Mouse (Mus musculus) lung, postnatal 36 days (tissue): Measurements from ENCODE around the gene Lman1l.

Experiments
- DNase-seq: peaks from one replicate; pipeline ENCODE4 v3.0.0; 2022; ENCODE audit warnings: mixed read lengths

Gene Lman1l

GRCm38 (mm10) chr9:57575577-57575976 lies 45.0 kb downstream of the Lman1l start:
- DNase-seq = no peak

DNA sequence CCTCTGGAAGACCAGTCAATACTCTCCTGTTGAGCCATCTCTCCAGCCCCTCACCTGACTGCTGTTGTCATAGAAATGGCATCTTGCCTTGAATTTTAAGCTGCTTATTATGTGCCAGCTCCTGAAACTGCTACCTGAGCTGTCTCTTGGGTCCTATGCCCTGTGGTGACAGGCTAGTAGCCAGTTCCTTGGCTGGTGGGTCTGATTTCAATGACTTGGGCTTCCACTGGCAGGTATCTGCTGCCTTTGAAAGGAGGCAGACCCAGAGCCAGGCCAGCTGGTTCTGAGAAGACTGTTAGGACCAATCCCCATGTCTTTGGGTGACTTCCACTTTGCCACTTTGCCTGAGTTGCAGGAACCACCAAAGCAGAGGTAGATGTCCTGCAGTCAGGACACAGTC lies 46.2 kb downstream of the Lman1l start:
- no peak for DNase-seq

- DNase-seq = no peak
Measured at GRCm38 (mm10) chr9:57568500-57568899, 52.1 kb downstream of the Lman1l start.

GRCm38 (mm10) chr9:57566846-57567245 lies 53.7 kb downstream of the Lman1l start:
- no peak for DNase-seq

DNA sequence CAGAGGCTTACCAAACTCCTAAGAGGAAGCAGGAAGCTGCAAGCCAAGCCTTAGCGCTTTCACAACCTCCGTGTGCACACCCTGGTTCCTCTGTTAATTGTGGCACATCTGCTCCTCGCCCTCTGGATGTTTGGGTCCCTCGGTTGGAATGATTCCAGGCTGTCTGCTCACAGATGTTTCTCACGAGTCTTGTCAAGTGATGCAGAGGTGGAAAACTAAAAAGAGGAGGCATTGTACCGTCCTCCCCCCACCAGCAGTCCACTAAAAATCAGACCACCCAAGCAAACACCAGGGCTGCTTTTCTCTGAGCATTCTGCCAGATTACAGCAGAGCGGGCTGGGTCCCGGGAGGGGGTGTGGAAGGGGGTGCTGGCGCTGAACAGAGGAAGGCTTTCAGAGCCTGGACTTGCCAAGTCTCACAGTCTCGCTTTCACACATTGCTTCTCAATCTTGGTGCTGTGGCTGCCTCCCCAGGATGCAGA lies 54.8 kb downstream of the Lman1l start:
- DNase-seq = peak; percentile 66

DNA sequence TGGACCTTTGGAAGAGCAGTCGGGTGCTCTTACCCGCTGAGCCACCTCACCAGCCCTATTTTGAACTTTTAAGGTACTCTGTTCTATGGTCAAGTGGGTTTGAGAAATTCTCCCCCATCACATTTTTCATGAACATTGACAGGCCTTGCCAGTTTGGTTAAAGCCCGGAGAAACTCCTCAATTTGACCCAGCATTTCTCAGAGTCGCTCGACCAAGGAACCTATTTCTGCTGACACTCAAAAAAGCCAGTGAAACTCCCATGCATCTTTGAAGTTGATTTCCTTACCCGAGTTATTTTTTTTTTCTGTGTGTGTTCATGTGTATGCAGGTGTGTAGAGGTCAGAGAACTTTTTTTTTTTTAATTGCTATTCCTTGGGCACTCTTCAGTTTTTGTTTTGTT lies 56.0 kb downstream of the Lman1l start:
- DNase-seq = no peak

- peak; percentile 46 for DNase-seq
Measured at GRCm38 (mm10) chr9:57562896-57563372, 57.6 kb downstream of the Lman1l start.

- peak; percentile 41 for DNase-seq
Measured at GRCm38 (mm10) chr9:57561711-57562099, 58.9 kb downstream of the Lman1l start.

DNA sequence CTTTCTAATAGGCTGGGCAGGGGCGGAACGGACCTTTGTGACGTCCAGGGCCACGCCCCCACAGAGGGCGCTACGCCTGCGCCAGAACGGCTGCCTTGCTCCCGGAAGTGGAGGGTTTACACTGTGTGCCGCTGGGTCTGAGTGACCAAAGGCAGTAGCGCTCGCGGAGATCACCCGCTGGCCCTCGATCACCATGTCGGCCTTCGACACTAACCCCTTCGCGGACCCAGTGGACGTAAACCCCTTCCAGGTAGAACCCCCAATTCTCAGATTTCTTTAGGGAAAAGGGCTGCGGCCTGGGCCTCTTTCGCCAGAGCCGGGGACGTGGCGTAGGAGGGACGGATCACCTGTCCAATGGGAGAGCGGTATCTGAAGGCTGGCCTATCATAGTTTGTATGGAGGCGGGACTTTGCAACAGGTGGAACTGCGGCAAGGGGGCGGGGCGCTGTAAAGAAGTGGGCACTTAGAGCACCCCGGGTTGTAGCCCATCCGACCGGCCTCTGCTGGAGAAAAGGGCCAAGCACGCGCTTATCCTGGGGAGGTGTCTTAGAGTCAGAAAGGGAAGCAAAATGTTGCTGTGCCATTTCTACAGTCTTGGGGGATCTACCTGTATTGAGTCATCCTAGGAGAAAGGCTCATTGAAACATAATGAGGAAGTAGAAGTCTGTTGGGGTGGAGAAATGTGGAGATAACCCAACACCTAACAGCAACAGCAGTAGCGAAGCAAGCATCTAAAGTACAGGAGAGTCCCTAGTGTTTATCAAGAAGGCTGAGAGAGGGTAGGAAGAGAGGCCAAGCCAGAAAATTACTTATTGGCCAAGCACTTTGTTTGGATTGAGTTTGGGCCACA lies 59.5 kb downstream of the Lman1l start, which contains the start of gene Scamp2:
Gene Scamp2 (plus strand): TSS at position 83 of the 850 bp plus-strand sequence.
- DNase-seq = peak; percentile 96

- DNase-seq = no peak
Measured at GRCm38 (mm10) chr9:57560263-57560662, 60.3 kb downstream of the Lman1l start.

DNA sequence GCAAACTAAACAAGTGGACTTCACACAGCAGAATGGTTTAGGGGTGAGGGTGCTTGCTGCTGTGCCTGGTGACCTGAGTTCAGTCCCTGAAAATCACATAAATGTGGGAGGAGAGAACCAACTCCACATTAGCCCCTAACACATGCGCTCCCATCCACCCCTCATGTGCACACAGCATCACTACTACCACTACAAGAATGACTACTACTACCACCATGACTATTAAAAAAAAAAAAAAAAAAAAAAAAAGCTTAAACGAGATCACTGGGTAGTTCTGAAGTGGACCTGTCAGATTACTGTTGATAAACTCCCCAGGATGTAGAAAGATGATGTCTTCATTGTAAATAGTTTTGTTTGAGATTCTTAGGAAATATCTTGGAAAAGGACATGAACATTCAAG lies 61.0 kb downstream of the Lman1l start:
- DNase-seq = no peak

- no peak for DNase-seq
Measured at GRCm38 (mm10) chr9:57558625-57559024, 61.9 kb downstream of the Lman1l start.

GRCm38 (mm10) chr9:57557215-57557614 lies 63.4 kb downstream of the Lman1l start:
- DNase-seq = no peak
